Mouse (Mus musculus) erythroblast, embryonic 14.5 days (primary cell): ENCODE measurements around the gene Cd79a.
"Not testable (repeated sequence)": the region's sequence is repeated elsewhere in the genome, so short reads cannot be mapped to it uniquely, and the experiment has no call there.

Source experiments
- GATA1 ChIP-seq: IDR thresholded peaks from 2 replicates; pipeline ENCODE4 v1.6.1; 2012; ENCODE audit warnings: low read length, inconsistent platforms, mixed read lengths
- TAL1 ChIP-seq: IDR thresholded peaks from 3 replicates; pipeline ENCODE4 v1.6.1; 2012; ENCODE audit warnings: low read length, inconsistent platforms, mixed read lengths

GRCm38 (mm10) chr7:24895749-24896148 is 1.4 kb upstream of the Cd79a start:
- TF ChIP-seq GATA1, TAL1: not testable (repeated sequence)
